Mouse (Mus musculus) heart, postnatal 0 days (tissue): ENCODE results near the gene Sox21. TPM values are rescaled to one million over a fixed set of nuclear protein-coding genes. Genes with fewer than 3 reads are reported as not detected.

Source experiments
- ATAC-seq: fragments of 200-750 bp; cut with Nextera tagmentation; 2 replicates; pipeline ENCODE4 v1.8.0; 2017; ENCODE audit warnings: low read depth, moderate number of reproducible peaks, moderate library complexity; ENCODE audit not compliant: insufficient read depth
- DNase-seq: peaks from one replicate; pipeline ENCODE4 v3.0.0-alpha.2; 2016; ENCODE audit warnings: low spot score
- H3K27ac ChIP-seq: fragments of 300-500 bp; sonication (generic); 2 replicates; pipeline ENCODE4 v1.5.1; 2014; ENCODE audit warnings: low read depth, mild to moderate bottlenecking
- H3K27me3 ChIP-seq: fragments of 300-500 bp; sonication (generic); 2 replicates; pipeline ENCODE4 v1.6.1; 2014; ENCODE audit warnings: low read length, mixed read lengths; ENCODE audit not compliant: control insufficient read depth, insufficient read depth
- H3K36me3 ChIP-seq: fragments of 300-500 bp; sonication (generic); replicated peaks from 2 replicates; pipeline ENCODE4 v1.6.1; 2014; ENCODE audit warnings: low read length, mixed read lengths; ENCODE audit not compliant: control insufficient read depth, insufficient read depth
- H3K4me1 ChIP-seq: fragments of 300-500 bp; sonication (generic); 2 replicates; pipeline ENCODE4 v1.6.1; 2014; ENCODE audit warnings: antibody characterized with exemption; ENCODE audit not compliant: control insufficient read depth, insufficient read depth
- H3K4me2 ChIP-seq: fragments of 300-500 bp; sonication (generic); 2 replicates; pipeline ENCODE4 v1.6.1; 2014; ENCODE audit warnings: low read depth, mild to moderate bottlenecking, low read length, moderate library complexity
- H3K4me3 ChIP-seq: fragments of 300-500 bp; sonication (generic); 2 replicates; pipeline ENCODE4 v1.5.1; 2014; ENCODE audit warnings: low read depth, low read length
- H3K9ac ChIP-seq: fragments of 300-500 bp; sonication (generic); replicated peaks from 2 replicates; pipeline ENCODE4 v1.6.1; 2014; ENCODE audit warnings: low read depth, low read length, mixed read lengths
- H3K9me3 ChIP-seq: fragments of 300-500 bp; sonication (generic); replicated peaks from 2 replicates; pipeline ENCODE4 v1.6.1; 2016; ENCODE audit warnings: low read length; ENCODE audit not compliant: control insufficient read depth
- CTCF ChIP-seq: IDR thresholded peaks from 2 replicates; pipeline ENCODE4 v1.5.1; 2016; ENCODE audit warnings: antibody characterized with exemption, control low read depth, low read depth
- EP300 ChIP-seq: IDR thresholded peaks from 2 replicates; pipeline ENCODE4 v1.6.1; 2016; ENCODE audit warnings: antibody characterized with exemption, low read depth
- WGBS: fragments of 180-500 bp; shearing (Covaris S2); extraction: QIAGEN DNeasy Blood & Tissue Kit; methylation state at CpG from one replicate; pipeline ENCODE4 v1.1.7; 2014; 5-methylcytosine and 5-hydroxymethylcytosine counted together
- polyA plus RNA-seq: library from polyadenylated mRNA; unstranded; fragments of >200 nt; fragmentation: Nextera tagmentation; extraction: Ambion mirVana; gene quantifications from 2 replicates; pipeline ENCODE4 v1.2.1, GENCODE M21; 2015
- total RNA-seq: library from RNA; depleted of rRNA; stranded (reverse); fragments of >200 nt; gene quantifications from 2 replicates; pipeline ENCODE4 v1.2.3, GENCODE M21; 2014; ENCODE audit warnings: low replicate concordance

Sox21 gene
- total and polyA plus RNA-seq, 2 experiments from 2014 or later, result not detected

DNA sequence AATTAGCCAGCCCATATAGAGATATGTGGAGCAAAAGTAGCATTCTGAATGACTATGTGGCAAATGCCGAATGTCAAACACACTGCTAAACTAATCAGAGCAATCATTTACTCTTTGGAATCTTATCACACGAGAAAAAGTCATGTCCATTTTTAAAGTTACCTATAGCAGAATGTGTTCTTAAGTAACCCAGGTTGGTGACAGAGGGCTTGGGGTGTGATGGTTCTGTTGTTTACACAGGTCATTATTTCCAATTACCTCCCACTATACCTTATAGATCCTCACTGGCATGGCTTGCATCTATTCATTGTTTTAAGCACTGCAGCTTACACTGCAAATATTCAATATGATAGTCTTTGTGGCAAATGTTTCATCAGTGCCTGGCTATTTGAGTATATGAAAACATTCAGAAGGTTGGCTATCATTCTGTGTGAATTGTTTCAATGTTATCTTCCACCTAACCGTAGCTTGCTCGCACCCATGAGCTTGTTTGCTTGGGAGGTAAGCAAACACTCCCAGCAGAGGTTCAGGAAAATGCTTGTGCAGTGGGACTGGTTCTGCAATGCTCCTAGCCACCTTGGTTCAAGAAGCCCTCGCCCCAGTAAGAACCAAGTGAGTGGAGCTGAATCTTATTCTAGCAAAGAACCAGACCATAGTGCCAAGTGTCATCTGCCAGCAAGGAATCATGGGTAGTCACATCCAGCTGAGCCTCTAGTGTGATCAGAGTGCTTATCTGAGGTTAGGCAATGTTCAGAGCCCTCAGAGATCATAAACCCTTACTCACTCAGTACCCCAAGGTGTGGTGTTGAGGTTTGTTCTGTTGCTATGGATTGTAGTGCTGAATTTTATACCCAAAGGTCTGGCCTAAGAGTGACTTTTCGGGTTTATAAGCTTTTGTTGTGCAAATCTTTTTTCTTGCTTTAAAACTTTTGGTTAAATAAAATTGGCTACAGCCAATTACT lies 36.0 kb upstream of the Sox21 start:
- 65% methylated on average over 6 of the region's 6 CpGs for WGBS
- H3K4me1 ChIP-seq, result no peaks in the 10 kb centered on the region
- H3K36me3 ChIP-seq, result no peaks in the 10 kb centered on the region
- no peak overlapping the region for H3K4me3 ChIP-seq
- no peaks in the 10 kb centered on the region for H3K9me3 ChIP-seq
- no peak overlapping the region for H3K9ac ChIP-seq
- DNase-seq (no peak), ATAC-seq (no peak)
- TF ChIP-seq EP300, result no peak
- no peak for TF ChIP-seq CTCF
- H3K27me3 ChIP-seq, result no peaks in the 10 kb centered on the region
- no peak overlapping the region for H3K4me2 ChIP-seq
- no peak overlapping the region for H3K27ac ChIP-seq

DNA sequence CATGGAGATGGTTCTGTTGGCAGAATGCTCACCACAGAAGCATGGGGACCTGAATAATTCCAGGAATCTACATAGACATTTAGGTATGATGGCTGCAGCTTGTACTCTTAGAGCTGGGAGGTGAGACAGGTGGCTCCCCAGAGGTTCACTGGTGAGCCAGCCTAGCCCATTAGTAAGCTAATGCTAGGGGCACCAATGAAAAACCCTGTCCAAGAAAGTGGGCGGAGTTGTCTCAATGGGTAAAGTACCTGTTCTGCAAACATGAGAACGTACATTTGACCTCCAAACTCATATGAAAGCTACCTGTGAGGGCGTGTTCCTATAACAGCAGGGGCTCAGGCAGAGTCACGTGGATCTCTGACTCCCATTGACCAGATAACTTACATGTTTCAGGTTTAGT lies 32.0 kb upstream of the Sox21 start:
- no peak overlapping the region for H3K4me2 ChIP-seq
- no peaks in the 10 kb centered on the region for H3K9me3 ChIP-seq
- H3K9ac ChIP-seq, result no peak overlapping the region
- TF ChIP-seq CTCF (no peak), EP300 (no peak)
- H3K27me3 ChIP-seq, result no peaks in the 10 kb centered on the region
- 86% methylated on average over 4 of the region's 4 CpGs for WGBS
- H3K27ac ChIP-seq, result no peak overlapping the region
- no peak for ATAC-seq
- H3K36me3 ChIP-seq, result no peaks in the 10 kb centered on the region
- H3K4me3 ChIP-seq, result no peak overlapping the region
- DNase-seq, result no peak
- H3K4me1 ChIP-seq, result no peaks in the 10 kb centered on the region

DNA sequence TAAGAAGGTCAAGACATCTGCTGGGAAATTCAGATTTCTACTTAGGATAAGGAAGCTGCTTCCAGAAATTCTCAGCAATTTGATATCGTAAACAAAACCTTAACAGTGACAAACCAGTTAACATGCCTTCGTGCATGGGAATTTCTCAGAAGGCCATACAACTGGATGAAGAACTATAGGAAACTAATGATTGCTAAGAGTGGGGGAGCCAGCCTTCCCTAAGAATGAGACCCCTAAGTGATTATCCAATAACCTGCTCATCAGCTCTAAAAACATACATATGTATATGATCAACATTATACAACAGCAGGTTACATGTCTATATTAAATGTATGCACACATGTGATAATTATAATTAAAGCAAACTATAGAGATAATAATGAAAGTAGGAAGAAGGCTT lies 29.8 kb upstream of the Sox21 start, which contains the start of gene Gm9376:
Gene Gm9376, plus strand, starts transcription at position 301 of the 400 bp plus-strand sequence.
- Histone ChIP-seq H3K36me3 (no peaks in the 10 kb centered on the region), H3K4me1 (no peaks in the 10 kb centered on the region), H3K27me3 (no peaks in the 10 kb centered on the region), H3K9me3 (no peaks in the 10 kb centered on the region), H3K9ac (no peak within 1 kb of the TSS), H3K4me3 (no peak within 1 kb of the TSS), H3K27ac (no peak within 1 kb of the TSS), H3K4me2 (no peak within 1 kb of the TSS)
- ATAC-seq (no peak), DNase-seq (no peak)
- WGBS, result 84% methylated on average over 2 of the region's 2 CpGs
- TF ChIP-seq CTCF, result no peak
- no peak for TF ChIP-seq EP300

DNA sequence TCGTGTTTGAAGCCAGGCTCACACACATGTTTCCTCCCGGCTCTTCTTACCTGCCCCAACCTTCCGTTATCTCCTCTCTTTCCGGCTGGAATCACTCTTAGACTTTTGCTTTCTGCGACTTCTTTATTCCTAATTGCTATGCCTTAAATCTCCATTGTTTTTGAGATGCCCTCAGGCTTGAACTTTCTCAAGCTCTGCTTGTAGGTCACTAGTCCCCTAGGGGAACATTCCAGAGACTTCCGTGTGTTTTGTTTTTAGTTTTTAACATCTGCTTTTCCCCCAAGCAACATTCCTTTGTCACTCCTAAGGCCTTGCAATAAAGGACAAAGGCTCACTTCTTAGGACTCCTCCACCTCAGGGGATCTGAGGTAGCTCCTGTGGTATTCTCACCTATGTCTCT lies 16.6 kb upstream of the Sox21 start:
- TF ChIP-seq CTCF (no peak), EP300 (no peak)
- Histone ChIP-seq H3K9ac (no peak overlapping the region), H3K4me1 (no peaks in the 10 kb centered on the region), H3K4me3 (no peak overlapping the region), H3K27ac (no peak overlapping the region), H3K36me3 (no peaks in the 10 kb centered on the region), H3K27me3 (no peaks in the 10 kb centered on the region), H3K9me3 (no peaks in the 10 kb centered on the region), H3K4me2 (no peak overlapping the region)
- ATAC-seq, result no peak
- no peak for DNase-seq
- WGBS, result 80% methylated on average over 6 of the region's 6 CpGs

GRCm38 (mm10) chr14:118241416-118241815 lies 4.6 kb upstream of the Sox21 start:
- TF ChIP-seq CTCF, result no peak
- TF ChIP-seq EP300, result no peak
- Histone ChIP-seq H3K4me2 (no peak overlapping the region), H3K27me3 (peaks cover 42% of the 10 kb centered on the region), H3K27ac (no peak overlapping the region), H3K4me3 (no peak overlapping the region), H3K9me3 (peaks cover 17% of the 10 kb centered on the region), H3K36me3 (no peaks in the 10 kb centered on the region), H3K9ac (no peak overlapping the region), H3K4me1 (peaks cover 7% of the 10 kb centered on the region)
- WGBS, result 51% methylated on average over 2 of the region's 2 CpGs
- no peak for DNase-seq
- ATAC-seq, result no peak
